Mouse (Mus musculus) heart, adult 18-20 months (tissue): ENCODE results near the gene Eps8l2. TPM values are rescaled to one million over a fixed set of nuclear protein-coding genes. Genes with fewer than 3 reads are reported as not detected.

Experiments used
- DNase-seq, 2 experiments: peaks; one replicate each; pipeline ENCODE4 v3.0.0; 2021 to 2022; ENCODE audit warnings: mixed read lengths in 1 of 2
- total RNA-seq, 2 experiments: library from RNA; stranded (reverse); gene quantifications; 2 replicates each; pipeline ENCODE4 v1.2.3; 2021

The Eps8l2 gene
- total RNA-seq, 2 experiments from 2014 or later, result 1.7 to 3.0 TPM

- DNase-seq, result no peak
These were observed 25.8 kb downstream of the Eps8l2 start for GRCm38 (mm10) chr7:141364349-141365048.

GRCm38 (mm10) chr7:141365049-141365445 lies 26.4 kb downstream of the Eps8l2 start:
- DNase-seq, result no peak

GRCm38 (mm10) chr7:141367358-141367757 lies 28.7 kb downstream of the Eps8l2 start:
- DNase-seq, result no peak

- DNase-seq, result no peak
These were observed 31.2 kb downstream of the Eps8l2 start for GRCm38 (mm10) chr7:141369918-141370317.

GRCm38 (mm10) chr7:141371942-141372595 lies 33.4 kb downstream of the Eps8l2 start:
- no peak for DNase-seq

- DNase-seq, result no peak
These were observed 34.9 kb downstream of the Eps8l2 start for GRCm38 (mm10) chr7:141373611-141374010.

- no peak for DNase-seq
These were observed 35.7 kb downstream of the Eps8l2 start for GRCm38 (mm10) chr7:141374399-141374798.

- DNase-seq, result no peak
These were observed 40.9 kb downstream of the Eps8l2 start for GRCm38 (mm10) chr7:141379584-141379983.

GRCm38 (mm10) chr7:141381068-141381835 lies 42.6 kb downstream of the Eps8l2 start:
- DNase-seq, result no peak

- no peak for DNase-seq
These were observed 49.3 kb downstream of the Eps8l2 start for GRCm38 (mm10) chr7:141387807-141388486.

- no peak for DNase-seq
These were observed 49.9 kb downstream of the Eps8l2 start for GRCm38 (mm10) chr7:141388487-141389109.

GRCm38 (mm10) chr7:141390326-141391259 lies 51.9 kb downstream of the Eps8l2 start:
- no peak for DNase-seq

GRCm38 (mm10) chr7:141391625-141392551 lies 53.2 kb downstream of the Eps8l2 start, which contains the start of gene Taldo1:
TSS of gene Taldo1 (plus strand) at chr7:141392199.
- peak; percentile 98 for DNase-seq

- no peak for DNase-seq
These were observed 54.0 kb downstream of the Eps8l2 start for GRCm38 (mm10) chr7:141392552-141393222.

GRCm38 (mm10) chr7:141394158-141394557 lies 55.5 kb downstream of the Eps8l2 start:
- DNase-seq, result no peak

- peak; percentile 37 to 74 for DNase-seq
These were observed 56.1 kb downstream of the Eps8l2 start for GRCm38 (mm10) chr7:141394771-141395170.

GRCm38 (mm10) chr7:141395348-141395747 lies 56.7 kb downstream of the Eps8l2 start:
- no peak for DNase-seq

GRCm38 (mm10) chr7:141403305-141403704 lies 64.6 kb downstream of the Eps8l2 start:
- peak; percentile 45 to 62 for DNase-seq

GRCm38 (mm10) chr7:141405466-141405865 lies 66.8 kb downstream of the Eps8l2 start:
- no peak for DNase-seq
